ENCODE assay signal across 8 mouse cellular contexts in the genomic region with DNA sequence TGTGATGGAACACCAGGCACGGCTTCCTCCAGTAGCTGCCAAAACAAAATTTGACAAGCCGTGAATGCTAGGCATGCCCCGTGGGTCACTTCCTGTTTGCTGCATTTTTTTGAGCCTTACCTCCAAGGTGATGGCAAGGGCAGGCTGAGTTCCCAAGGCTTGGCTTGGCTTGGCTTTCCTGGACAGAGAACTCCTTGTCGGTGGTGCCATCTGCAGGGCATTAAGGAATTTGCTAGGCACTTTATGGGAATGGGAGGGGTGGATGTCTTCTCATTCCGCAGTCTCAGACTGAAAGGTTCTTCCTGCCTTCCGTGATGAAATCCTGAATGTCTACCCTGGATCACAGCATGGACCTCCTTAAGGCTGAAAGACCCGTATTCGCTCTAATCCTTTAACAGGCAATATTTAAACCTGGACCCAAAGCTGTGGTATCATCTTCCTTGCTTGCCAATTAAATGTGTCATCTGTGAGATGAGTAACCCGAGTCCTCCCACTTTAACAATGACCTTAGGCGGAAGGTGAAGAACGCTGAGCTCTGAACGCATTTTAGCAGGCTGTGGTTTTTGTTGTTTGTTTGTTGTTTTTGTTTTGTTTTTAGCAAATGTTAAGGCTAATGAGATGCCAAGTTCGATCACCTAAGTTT. TPM values are rescaled to one million over a fixed set of nuclear protein-coding genes. Genes with fewer than 3 reads are reported as not detected.
DNase-seq lines count a peak whose midpoint lies in the region; ATAC-seq and TF ChIP-seq lines count a peak whose summit lies in the region.

No protein-coding gene starts in this region.

- TF ChIP-seq CTCF in small intestine, adult 2 months (IDR thresholded peaks at IDR 0.05; ENCODE audit: extremely low read depth, insufficient read length, insufficient replicate concordance, low read depth, low read length), result peak; percentile 76; the same call in 1 of the 2 replicates

- peaks cover 4% of the 10 kb centered on the region; the same call in 1 of the 2 replicates for H3K36me3 ChIP-seq in intestine, embryonic 16.5 days (ENCODE audit: control insufficient read depth, insufficient read depth, low read length)
- peaks cover 2% of the 10 kb centered on the region for H3K36me3 ChIP-seq in midbrain, embryonic 11.5 days (ENCODE audit: control insufficient read depth, insufficient read depth, low read length)
- H3K36me3 ChIP-seq in small intestine, adult 2 months (ENCODE audit: control insufficient read depth, insufficient read depth, low read length), result peaks cover 5% of the 10 kb centered on the region; the same call in 1 of the 2 replicates

- no peak overlapping the region for H3K4me3 ChIP-seq in intestine, embryonic 16.5 days (ENCODE audit: low read length)
- H3K4me3 ChIP-seq in midbrain, embryonic 11.5 days (ENCODE audit: low read depth, low read length), result no peak overlapping the region
- H3K4me3 ChIP-seq in small intestine, adult 2 months (ENCODE audit: low read depth, low read length), result no peak overlapping the region

- 0 out of 2 replicates have a peak overlapping the region, but pooled peaks have one; percentile 23 for H3K4me2 ChIP-seq in intestine, embryonic 16.5 days (ENCODE audit: low read depth, low read length)
- no peak overlapping the region for H3K4me2 ChIP-seq in midbrain, embryonic 11.5 days

- ATAC-seq in intestine, embryonic 16.5 days, result peak; percentile 61
- ATAC-seq in midbrain, embryonic 11.5 days (ENCODE audit: low FRiP score), result peak; percentile 16; the same call in 1 of the 2 replicates

- H3K27ac ChIP-seq in intestine, embryonic 16.5 days (ENCODE audit: low read length), result no peak overlapping the region
- H3K27ac ChIP-seq in midbrain, embryonic 11.5 days (ENCODE audit: low read depth, low read length), result no peak overlapping the region
- H3K27ac ChIP-seq in small intestine, adult 2 months (ENCODE audit: insufficient read depth, low read depth, low read length), result peak overlapping the region; percentile 33; the same call in 1 of the 2 replicates

- WGBS in intestine, embryonic 16.5 days, result 17% methylated on average over 13 of the region's 13 CpGs
- WGBS in midbrain, embryonic 11.5 days, result 19% methylated on average over 13 of the region's 13 CpGs
- WGBS in small intestine, adult 2 months, result 13% methylated on average over 13 of the region's 13 CpGs

- peak; percentile 73 for DNase-seq in 3134 (ENCODE audit: extremely low read depth, insufficient read length, low spot score)
- peak; percentile 91 for DNase-seq in adipocyte (ENCODE audit: low spot score)
- peak; percentile 64 for DNase-seq in embryo, embryonic 11.5 days (ENCODE audit: low read depth, low spot score)
- peak; percentile 96 for DNase-seq in heart, adult 11 months
- peak; percentile 73 to 79 for DNase-seq in left cerebral cortex, postnatal 25 days (ENCODE audit: low spot score in 2 of 2)
- peak; percentile 92 for DNase-seq in midbrain, embryonic 11.5 days (ENCODE audit: low spot score, missing footprints)

- intact Hi-C loops in left cerebral cortex, postnatal 25 days (cut with DNase I), result loop anchor here (2.0 kb wide), 1 partner anchor 36 kb away; no protein-coding TSS in a partner anchor

- peaks cover 2% of the 10 kb centered on the region; the same call in 1 of the 2 replicates for H3K4me1 ChIP-seq in intestine, embryonic 16.5 days (ENCODE audit: control insufficient read depth, insufficient read depth, low read length)
- peaks cover 4% of the 10 kb centered on the region for H3K4me1 ChIP-seq in midbrain, embryonic 11.5 days (ENCODE audit: control insufficient read depth, insufficient read depth, low read length)
- H3K4me1 ChIP-seq in small intestine, adult 2 months (ENCODE audit: control insufficient read depth, insufficient read depth, insufficient read length, low read length), result peaks cover 4% of the 10 kb centered on the region; the same call in 1 of the 2 replicates

- no peak for TF ChIP-seq POLR2A in small intestine, adult 2 months (IDR thresholded peaks at IDR 0.05; ENCODE audit: low read depth, low read length)

- H3K9ac ChIP-seq in intestine, embryonic 16.5 days (ENCODE audit: low read depth, low read length), result no peak overlapping the region
- H3K9ac ChIP-seq in midbrain, embryonic 11.5 days (ENCODE audit: low read length), result no peak overlapping the region

- H3K9me3 ChIP-seq in intestine, embryonic 16.5 days (ENCODE audit: control insufficient read depth, low read length), result no peaks in the 10 kb centered on the region
- H3K9me3 ChIP-seq in midbrain, embryonic 11.5 days (ENCODE audit: control insufficient read depth, low read length), result no peaks in the 10 kb centered on the region

- no peaks in the 10 kb centered on the region for H3K27me3 ChIP-seq in intestine, embryonic 16.5 days (replicated peaks; ENCODE audit: control insufficient read depth, insufficient read depth, low read length)
- H3K27me3 ChIP-seq in midbrain, embryonic 11.5 days (ENCODE audit: control insufficient read depth, insufficient read depth, low read length), result no peaks in the 10 kb centered on the region
- no peaks in the 10 kb centered on the region for H3K27me3 ChIP-seq in small intestine, adult 2 months (ENCODE audit: control insufficient read depth, insufficient read depth, low read length)

RNA-seq across cellular contexts. Expression of gene Tuba1b, which starts 5.6 kb away (rescaled TPM):
- polyA plus RNA-seq in intestine, embryonic 16.5 days (2015; fragmentation: Nextera tagmentation; extraction: Ambion mirVana), result 1,159 and 1,322 TPM in 2 replicates
- 100 to 1,000 TPM; 541 to 580 TPM for total RNA-seq in left cerebral cortex, postnatal 25 days (2021)
- polyA plus RNA-seq in midbrain, embryonic 11.5 days (2014; fragmentation: Nextera tagmentation; extraction: Ambion mirVana), result 2,214 and 2,255 TPM in 2 replicates
- polyA plus RNA-seq in small intestine, adult 2 months (2012; rRNA removed), result 455 and 523 TPM in 2 replicates

RNA-seq across cellular contexts. Expression of gene Lmbr1l, which starts 10.7 kb away (rescaled TPM):
- 20.4 and 23.6 TPM in 2 replicates for polyA plus RNA-seq in intestine, embryonic 16.5 days (2015; fragmentation: Nextera tagmentation; extraction: Ambion mirVana)
- 10 to 100 TPM; 13.8 to 18.4 TPM for total RNA-seq in left cerebral cortex, postnatal 25 days (2021)
- 7.5 and 9.8 TPM in 2 replicates for polyA plus RNA-seq in midbrain, embryonic 11.5 days (2014; fragmentation: Nextera tagmentation; extraction: Ambion mirVana)
- polyA plus RNA-seq in small intestine, adult 2 months (2012; rRNA removed), result 183 and 395 TPM in 2 replicates

RNA-seq across cellular contexts. Expression of gene Gm49450, which starts 24.6 kb away (rescaled TPM):
- not detected in 2 replicates for polyA plus RNA-seq in intestine, embryonic 16.5 days (2015; fragmentation: Nextera tagmentation; extraction: Ambion mirVana)
- not detected for total RNA-seq in left cerebral cortex, postnatal 25 days (2021)
- not detected in 2 replicates for polyA plus RNA-seq in midbrain, embryonic 11.5 days (2014; fragmentation: Nextera tagmentation; extraction: Ambion mirVana)
- 1.2 and 23.9 TPM in 2 replicates for polyA plus RNA-seq in small intestine, adult 2 months (2012; rRNA removed)

RNA-seq across cellular contexts. Expression of gene Tuba1a, which starts 24.8 kb away (rescaled TPM):
- 816 and 895 TPM in 2 replicates for polyA plus RNA-seq in intestine, embryonic 16.5 days (2015; fragmentation: Nextera tagmentation; extraction: Ambion mirVana)
- total RNA-seq in left cerebral cortex, postnatal 25 days (2021), result 1,000 to 10,000 TPM; 1,095 to 1,137 TPM
- polyA plus RNA-seq in midbrain, embryonic 11.5 days (2014; fragmentation: Nextera tagmentation; extraction: Ambion mirVana), result 7,669 and 8,043 TPM in 2 replicates
- polyA plus RNA-seq in small intestine, adult 2 months (2012; rRNA removed), result 99.6 and 116 TPM in 2 replicates

RNA-seq across cellular contexts. Expression of gene Dhh, which starts 30.4 kb away (rescaled TPM):
- polyA plus RNA-seq in intestine, embryonic 16.5 days (2015; fragmentation: Nextera tagmentation; extraction: Ambion mirVana), result 0.83 and 1.6 TPM in 2 replicates
- under 1 TPM; 0.37 to 0.41 TPM for total RNA-seq in left cerebral cortex, postnatal 25 days (2021)
- 0.27 and 0.40 TPM in 2 replicates for polyA plus RNA-seq in midbrain, embryonic 11.5 days (2014; fragmentation: Nextera tagmentation; extraction: Ambion mirVana)
- 0.33 and 0.55 TPM in 2 replicates for polyA plus RNA-seq in small intestine, adult 2 months (2012; rRNA removed)
